Mouse (Mus musculus) embryonic facial prominence, embryonic 10.5 days (tissue): ENCODE results near the gene Tnks2. TPM values are rescaled to one million over a fixed set of nuclear protein-coding genes. Genes with fewer than 3 reads are reported as not detected.

Experiments
- DNase-seq: peaks from one replicate; pipeline ENCODE4 v3.0.0-alpha.2; 2017; ENCODE audit warnings: low spot score
- H3K27ac ChIP-seq: fragments of 300-500 bp; sonication (generic); replicated peaks from 2 replicates; pipeline ENCODE4 v1.5.1; 2016; ENCODE audit warnings: mild to moderate bottlenecking
- H3K27me3 ChIP-seq: fragments of 300-500 bp; sonication (generic); replicated peaks from 2 replicates; pipeline ENCODE4 v1.6.1; 2016; ENCODE audit warnings: low read depth, mild to moderate bottlenecking; ENCODE audit not compliant: poor library complexity, severe bottlenecking
- H3K36me3 ChIP-seq: fragments of 300-500 bp; sonication (generic); replicated peaks from 2 replicates; pipeline ENCODE4 v1.6.1; 2016; ENCODE audit warnings: mild to moderate bottlenecking, moderate library complexity
- H3K4me1 ChIP-seq: fragments of 300-500 bp; sonication (generic); 2 replicates; pipeline ENCODE4 v1.6.1; 2016
- H3K4me3 ChIP-seq: fragments of 300-500 bp; sonication (generic); 2 replicates; pipeline ENCODE4 v1.5.1; 2016; ENCODE audit warnings: mild to moderate bottlenecking, moderate library complexity
- H3K9me3 ChIP-seq: fragments of 300-500 bp; sonication (generic); 2 replicates; pipeline ENCODE4 v1.6.1; 2016; ENCODE audit warnings: mild to moderate bottlenecking
- WGBS: fragments of 180-500 bp; shearing (Covaris S2); methylation state at CpG from one replicate; pipeline ENCODE4 v1.1.7; 2016; 5-methylcytosine and 5-hydroxymethylcytosine counted together
- polyA plus RNA-seq: library from polyadenylated mRNA; unstranded; fragments of >200 nt; fragmentation: Nextera tagmentation; extraction: Ambion mirVana; gene quantifications from 2 replicates; pipeline ENCODE4 v1.2.1, GENCODE M21; 2016

Tnks2 gene
- polyA plus RNA-seq, 1 experiment from 2014 or later: 60.3 TPM

- Histone ChIP-seq H3K9me3 (no peaks in the 10 kb centered on the region), H3K27ac (no peak overlapping the region), H3K4me3 (no peak overlapping the region), H3K27me3 (no peaks in the 10 kb centered on the region), H3K4me1 (no peaks in the 10 kb centered on the region), H3K36me3 (peaks cover 100% of the 10 kb centered on the region)
- 86% methylated on average over 11 of the region's 11 CpGs for WGBS
- no peak for DNase-seq
Observed at GRCm38 (mm10) chr19:36878743-36879495, 44.9 kb downstream of the Tnks2 start.

- Histone ChIP-seq H3K27me3 (no peaks in the 10 kb centered on the region), H3K4me1 (no peaks in the 10 kb centered on the region), H3K36me3 (peaks cover 99% of the 10 kb centered on the region), H3K27ac (no peak overlapping the region), H3K4me3 (no peak overlapping the region), H3K9me3 (no peaks in the 10 kb centered on the region)
- DNase-seq: peak; percentile 45
- 84% methylated on average over 6 of the region's 6 CpGs for WGBS
Observed at GRCm38 (mm10) chr19:36883119-36883518, 49.1 kb downstream of the Tnks2 start.

GRCm38 (mm10) chr19:36886316-36886715, 52.3 kb downstream of the Tnks2 start:
- 91% methylated on average over 2 of the region's 2 CpGs for WGBS
- H3K9me3 ChIP-seq: no peaks in the 10 kb centered on the region
- H3K36me3 ChIP-seq: peaks cover 99% of the 10 kb centered on the region

GRCm38 (mm10) chr19:36887706-36888105, 53.7 kb downstream of the Tnks2 start:
- no peaks in the 10 kb centered on the region for H3K9me3 ChIP-seq
- H3K36me3 ChIP-seq: peaks cover 99% of the 10 kb centered on the region
- no peaks in the 10 kb centered on the region for H3K27me3 ChIP-seq
- no peak overlapping the region for H3K4me3 ChIP-seq
- no peak overlapping the region for H3K27ac ChIP-seq
- no peak for DNase-seq
- no peaks in the 10 kb centered on the region for H3K4me1 ChIP-seq
- WGBS: 76% methylated on average over 3 of the region's 3 CpGs

More at GRCm38 (mm10) chr19:36886316-36886715, 52.3 kb downstream of the Tnks2 start:
- no peaks in the 10 kb centered on the region for H3K27me3 ChIP-seq
- no peak for DNase-seq
- no peaks in the 10 kb centered on the region for H3K4me1 ChIP-seq
- H3K27ac ChIP-seq: no peak overlapping the region
- H3K4me3 ChIP-seq: no peak overlapping the region

GRCm38 (mm10) chr19:36891746-36892145, 57.7 kb downstream of the Tnks2 start:
- Histone ChIP-seq H3K4me3 (no peak overlapping the region), H3K4me1 (peaks cover 6% of the 10 kb centered on the region), H3K27me3 (no peaks in the 10 kb centered on the region), H3K9me3 (no peaks in the 10 kb centered on the region), H3K36me3 (peaks cover 83% of the 10 kb centered on the region), H3K27ac (no peak overlapping the region)
- no peak for DNase-seq
- WGBS: 95% methylated on average over 3 of the region's 3 CpGs

DNA sequence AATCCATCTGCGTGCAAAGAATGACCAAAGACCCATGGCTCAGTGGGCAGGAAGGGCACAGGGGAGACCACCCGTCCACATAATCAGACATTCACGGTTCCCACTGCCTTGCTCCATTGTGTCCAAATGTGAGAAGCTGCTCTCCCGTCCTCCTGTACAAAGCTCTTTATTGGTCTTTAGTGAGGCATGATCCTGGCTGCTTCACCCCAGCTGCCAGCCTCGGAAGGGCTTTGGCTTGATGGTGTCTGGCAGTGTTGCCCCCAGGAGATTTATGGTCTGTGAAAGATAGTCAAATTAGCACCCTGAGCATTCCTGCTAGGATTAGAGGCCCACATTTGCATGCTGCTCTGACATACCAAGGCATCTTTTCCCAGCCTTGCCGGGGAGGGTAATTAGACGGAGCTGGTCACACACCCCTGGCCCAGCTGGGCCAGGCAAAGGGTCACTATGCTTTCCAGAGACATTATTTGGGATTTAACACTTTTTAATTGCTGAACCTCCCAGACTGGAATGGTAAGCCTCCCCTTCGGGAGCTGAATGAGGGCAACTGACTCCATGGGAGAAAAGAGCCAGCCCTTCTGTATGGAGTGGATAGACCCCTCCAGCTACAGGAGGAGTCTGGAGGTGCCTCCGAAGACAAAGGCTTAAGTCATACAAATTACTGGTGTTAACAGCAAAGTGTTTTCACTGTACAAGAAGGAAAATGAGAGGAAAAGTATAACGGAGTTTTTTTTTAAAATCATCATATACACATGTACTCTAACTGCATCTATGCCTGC, 62.9 kb downstream of the Tnks2 start:
- Histone ChIP-seq H3K27ac (peak overlapping the region; percentile 44; the same call in 1 of the 2 replicates), H3K9me3 (no peaks in the 10 kb centered on the region), H3K4me3 (no peak overlapping the region), H3K4me1 (peaks cover 12% of the 10 kb centered on the region), H3K36me3 (peaks cover 32% of the 10 kb centered on the region), H3K27me3 (no peaks in the 10 kb centered on the region)
- DNase-seq: no peak
- WGBS: 17% methylated on average over 10 of the region's 10 CpGs

- no peak overlapping the region for H3K27ac ChIP-seq
- DNase-seq: peak; percentile 50
- H3K4me3 ChIP-seq: no peak overlapping the region
- no peaks in the 10 kb centered on the region for H3K27me3 ChIP-seq
- no peaks in the 10 kb centered on the region for H3K9me3 ChIP-seq
- peaks cover 24% of the 10 kb centered on the region for H3K36me3 ChIP-seq
- H3K4me1 ChIP-seq: peaks cover 12% of the 10 kb centered on the region
- 48% methylated on average over 9 of the region's 9 CpGs for WGBS
Observed at GRCm38 (mm10) chr19:36897778-36898177, 63.7 kb downstream of the Tnks2 start.

DNA sequence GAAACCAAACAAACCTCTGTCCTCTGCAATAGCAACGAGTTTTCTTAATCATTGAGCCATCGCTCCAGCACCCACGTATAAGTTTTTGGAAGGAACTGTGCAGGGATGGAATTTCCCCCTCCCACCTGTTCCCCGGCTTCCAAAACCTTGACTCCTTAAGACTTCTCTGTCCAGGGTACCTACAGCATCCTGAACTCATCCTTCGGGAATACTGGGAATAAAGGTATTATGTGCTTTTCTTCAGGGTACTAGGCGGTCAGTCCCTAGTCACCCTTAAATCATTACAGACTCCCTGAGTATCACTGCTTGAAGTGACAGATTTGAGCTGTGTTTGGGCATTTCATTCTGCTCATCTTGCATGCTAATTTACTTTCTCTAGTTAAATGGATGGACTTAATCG, 69.3 kb downstream of the Tnks2 start:
- no peak for DNase-seq
- Histone ChIP-seq H3K9me3 (no peaks in the 10 kb centered on the region), H3K4me3 (peak overlapping the region; percentile 60), H3K27ac (peak overlapping the region; percentile 90), H3K27me3 (no peaks in the 10 kb centered on the region), H3K36me3 (no peaks in the 10 kb centered on the region), H3K4me1 (peaks cover 16% of the 10 kb centered on the region)
- WGBS: 45% methylated on average over 7 of the region's 7 CpGs

DNA sequence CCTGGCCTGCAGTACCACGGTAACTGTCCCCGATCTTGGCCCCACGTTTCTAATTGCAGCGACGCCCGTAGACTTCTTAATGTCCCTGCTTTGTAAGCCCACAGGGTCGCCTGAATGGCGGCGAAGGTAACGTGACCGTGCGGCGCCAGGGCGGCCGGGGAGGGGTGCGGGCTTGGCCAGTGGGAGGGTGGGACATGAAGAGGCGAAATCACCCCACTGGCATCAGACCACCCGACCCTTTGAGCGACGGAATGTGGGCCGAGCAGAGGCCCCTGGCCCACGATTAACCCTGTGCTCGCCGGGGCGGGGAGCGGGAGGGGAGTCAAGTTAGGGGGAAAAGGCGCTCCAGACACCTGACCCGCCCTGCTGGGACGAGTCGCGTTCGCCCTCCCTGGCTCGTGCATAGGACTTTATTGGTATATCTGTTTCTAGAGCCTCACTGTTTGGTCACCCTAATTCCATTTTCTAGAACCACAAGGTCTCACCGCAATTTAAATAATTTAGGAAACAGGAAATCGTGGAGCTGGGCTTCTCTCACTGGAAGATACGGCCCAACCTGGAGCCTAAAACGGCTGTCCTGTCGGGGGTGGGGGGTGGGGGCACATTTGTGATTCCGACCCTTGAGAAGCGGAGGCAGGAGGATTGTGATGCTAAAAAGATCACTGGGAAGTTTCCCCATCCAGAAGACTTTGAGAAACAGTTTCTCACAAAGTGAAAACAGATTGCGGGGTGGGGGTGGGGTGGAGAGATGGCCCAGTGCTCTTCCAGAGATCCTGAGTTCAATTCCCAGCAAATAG, 70.4 kb downstream of the Tnks2 start:
- Histone ChIP-seq H3K27ac (peak overlapping the region; percentile 90), H3K27me3 (no peaks in the 10 kb centered on the region), H3K36me3 (no peaks in the 10 kb centered on the region), H3K9me3 (no peaks in the 10 kb centered on the region), H3K4me1 (peaks cover 16% of the 10 kb centered on the region), H3K4me3 (peak overlapping the region; percentile 60)
- WGBS: 1% methylated on average over 41 of the region's 41 CpGs
- DNase-seq: peak; percentile 92

DNA sequence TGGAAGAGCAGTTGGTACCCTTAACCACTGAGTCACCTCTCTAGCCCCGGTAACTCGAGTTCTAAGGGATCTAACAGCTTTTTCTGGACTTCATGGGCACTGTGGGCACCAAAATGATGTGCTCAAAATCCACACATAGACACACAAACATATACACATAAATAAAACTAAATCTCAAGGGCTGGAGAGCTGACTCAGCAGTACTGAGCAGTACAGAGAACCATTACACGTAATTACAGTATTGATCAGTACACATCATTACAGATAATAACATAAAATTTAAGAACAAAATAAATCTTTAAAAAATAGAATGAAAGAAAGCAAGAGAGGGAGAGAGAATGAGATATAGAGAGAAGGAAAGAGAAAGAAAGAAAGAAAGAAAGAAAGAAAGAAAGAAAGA, 75.1 kb downstream of the Tnks2 start:
- 75% methylated on average over 3 of the region's 3 CpGs for WGBS

GRCm38 (mm10) chr19:36909676-36910292, 75.8 kb downstream of the Tnks2 start:
- DNase-seq: peak; percentile 77
- Histone ChIP-seq H3K36me3 (no peaks in the 10 kb centered on the region), H3K27me3 (no peaks in the 10 kb centered on the region), H3K27ac (peak overlapping the region; percentile 15; the same call in 1 of the 2 replicates), H3K9me3 (no peaks in the 10 kb centered on the region), H3K4me3 (no peak overlapping the region), H3K4me1 (peaks cover 22% of the 10 kb centered on the region)
- WGBS: 23% methylated on average over 9 of the region's 9 CpGs

More for the DNA sequence above, 75.1 kb downstream of the Tnks2 start:
- no peak overlapping the region for H3K27ac ChIP-seq
- no peaks in the 10 kb centered on the region for H3K9me3 ChIP-seq
- H3K27me3 ChIP-seq: no peaks in the 10 kb centered on the region
- no peak for DNase-seq
- peaks cover 28% of the 10 kb centered on the region for H3K4me1 ChIP-seq
- H3K36me3 ChIP-seq: no peaks in the 10 kb centered on the region
- H3K4me3 ChIP-seq: no peak overlapping the region
